Mouse (Mus musculus): ENCODE results near the gene Gjb1. TPM values are rescaled to one million over a fixed set of nuclear protein-coding genes. Genes with fewer than 3 reads are reported as not detected.
"Not testable (repeated sequence)": the region's sequence is repeated elsewhere in the genome, so short reads cannot be mapped to it uniquely, and the experiment has no call there.

The Gjb1 gene
- 0.21 and 0.91 TPM in 2 replicates for polyA plus RNA-seq (2015; fragmentation: Nextera tagmentation; extraction: Ambion mirVana)

DNA sequence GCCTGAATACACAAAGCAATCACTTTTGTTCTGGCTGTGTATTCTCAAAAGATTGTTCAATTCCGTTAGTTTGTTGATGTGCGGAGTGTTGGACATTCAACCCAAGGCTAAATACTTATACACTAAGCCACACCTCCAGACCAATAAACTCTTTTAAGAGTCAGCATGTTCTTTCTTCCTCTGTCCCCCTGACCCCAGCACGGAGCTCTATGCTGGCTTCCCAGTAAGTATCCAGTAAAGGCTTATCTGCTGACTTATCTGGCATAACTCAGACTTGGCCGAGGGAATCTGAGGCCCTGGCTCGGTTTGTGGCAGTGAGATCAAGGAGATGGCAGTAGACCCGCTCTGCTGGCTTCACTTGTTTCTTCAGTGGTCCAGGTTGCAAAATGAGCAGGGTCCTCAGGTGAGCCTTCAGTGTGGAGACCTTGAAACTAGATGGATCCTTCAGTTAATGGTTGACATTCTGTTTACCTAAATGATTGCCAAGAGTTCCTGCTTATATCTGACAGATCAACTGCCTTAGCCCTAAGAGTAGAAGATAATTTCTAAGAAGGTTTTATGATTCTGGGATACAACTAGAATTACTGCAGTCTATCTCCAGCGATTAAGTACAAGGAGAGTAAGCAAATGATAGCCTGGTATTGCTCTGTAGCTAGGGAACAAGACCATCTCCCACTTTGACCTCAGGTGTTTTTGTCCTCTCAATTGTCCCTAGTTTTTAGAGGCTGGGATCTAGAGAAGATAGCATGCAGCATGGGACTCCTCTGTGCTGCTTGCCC is at the start of gene Gjb1:
Gene Gjb1 (plus strand): TSS at position 189 of the 779 bp plus-strand sequence.
- no peak within 1 kb of the TSS for H3K4me3 ChIP-seq
- H3K9me3 ChIP-seq (replicated peaks): no peaks in the 10 kb centered on the region
- ATAC-seq (replicated peaks; ENCODE audit: insufficient number of reproducible peaks, insufficient read depth, low FRiP score, low read depth): no peak
- no peaks in the 10 kb centered on the region; the same call in 1 of the 2 replicates for H3K4me1 ChIP-seq (replicated peaks)
- H3K9ac ChIP-seq: no peak within 1 kb of the TSS
- WGBS: 60% methylated on average over 7 of the region's 7 CpGs
- no peak within 1 kb of the TSS for H3K4me2 ChIP-seq
- H3K36me3 ChIP-seq: no peaks in the 10 kb centered on the region
- H3K27me3 ChIP-seq: no peaks in the 10 kb centered on the region
- H3K27ac ChIP-seq: no peak within 1 kb of the TSS

DNA sequence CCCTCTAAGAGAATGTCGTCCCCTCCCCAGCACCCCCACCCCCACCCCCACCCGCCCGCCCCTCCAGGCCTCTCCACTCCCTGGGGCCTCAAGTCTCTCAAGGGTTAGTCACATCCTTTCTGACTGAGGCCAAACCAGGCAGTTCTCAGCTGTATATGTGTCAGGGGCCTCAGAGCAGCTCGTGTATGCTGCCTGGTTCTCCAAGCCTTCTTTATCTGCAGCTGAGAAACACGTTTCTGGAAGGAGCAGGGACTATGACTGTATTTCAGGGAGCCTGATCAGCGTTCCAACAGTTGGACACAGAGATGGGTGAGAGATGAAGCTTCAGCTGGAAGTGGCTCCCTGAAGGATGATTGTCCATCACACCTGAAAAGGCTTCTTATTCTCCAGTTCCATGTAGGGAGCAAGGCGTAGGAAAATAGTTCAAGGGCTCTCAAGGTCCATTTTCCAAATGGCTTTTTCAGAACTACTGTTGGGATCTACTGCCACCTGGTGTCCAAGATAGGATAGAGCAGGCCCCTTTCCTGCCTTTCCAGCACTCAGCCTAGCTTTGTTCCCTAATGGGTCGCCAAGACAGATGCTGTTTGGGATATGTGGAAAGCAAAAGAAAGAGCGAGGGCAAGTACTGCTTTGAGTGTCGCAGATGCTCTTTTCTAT is 46.7 kb upstream of the Gjb1 start:
- no peaks in the 10 kb centered on the region for H3K27me3 ChIP-seq
- H3K4me2 ChIP-seq: 0 out of 2 replicates have a peak overlapping the region, but pooled peaks have one; percentile 15
- no peak overlapping the region for H3K9ac ChIP-seq
- no peak overlapping the region for H3K4me3 ChIP-seq
- H3K27ac ChIP-seq: peak overlapping the region; percentile 58
- ATAC-seq (replicated peaks; ENCODE audit: insufficient number of reproducible peaks, insufficient read depth, low FRiP score, low read depth): no peak
- H3K4me1 ChIP-seq (replicated peaks): peaks cover 2% of the 10 kb centered on the region; the same call in 1 of the 2 replicates
- no peaks in the 10 kb centered on the region for H3K36me3 ChIP-seq
- no peaks in the 10 kb centered on the region for H3K9me3 ChIP-seq (replicated peaks)
- 19% methylated on average over 10 of the region's 10 CpGs for WGBS

DNA sequence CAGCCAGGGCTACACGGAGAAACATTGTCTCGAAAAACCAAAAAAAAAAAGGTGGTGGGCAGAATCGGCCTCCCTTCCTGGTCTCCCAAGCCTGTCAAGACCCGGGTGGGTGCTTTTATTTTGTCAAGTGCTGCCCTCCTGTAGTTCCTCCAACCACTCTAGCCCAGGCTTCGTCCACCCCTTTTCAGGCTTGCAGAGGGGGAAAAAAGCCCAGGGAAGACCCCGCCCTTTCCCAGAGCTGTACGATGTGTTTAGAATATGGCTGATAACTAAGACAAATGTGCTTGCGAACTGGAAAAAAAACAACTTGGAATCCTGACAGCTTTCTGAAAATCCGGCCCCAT is 44.2 kb upstream of the Gjb1 start:
- WGBS: 32% methylated on average over 9 of the region's 9 CpGs
- H3K27ac ChIP-seq: peak overlapping the region; percentile 89
- peaks cover 2% of the 10 kb centered on the region; the same call in 1 of the 2 replicates for H3K4me1 ChIP-seq (replicated peaks)
- H3K9ac ChIP-seq: peak overlapping the region; percentile 31; the same call in 1 of the 2 replicates
- peak overlapping the region; percentile 39 for H3K4me3 ChIP-seq
- peak overlapping the region; percentile 56 for H3K4me2 ChIP-seq
- ATAC-seq (replicated peaks; ENCODE audit: insufficient number of reproducible peaks, insufficient read depth, low FRiP score, low read depth): peak; percentile 5; the same call in 1 of the 2 replicates
- no peaks in the 10 kb centered on the region for H3K9me3 ChIP-seq (replicated peaks)
- no peaks in the 10 kb centered on the region for H3K36me3 ChIP-seq
- H3K27me3 ChIP-seq: no peaks in the 10 kb centered on the region

DNA sequence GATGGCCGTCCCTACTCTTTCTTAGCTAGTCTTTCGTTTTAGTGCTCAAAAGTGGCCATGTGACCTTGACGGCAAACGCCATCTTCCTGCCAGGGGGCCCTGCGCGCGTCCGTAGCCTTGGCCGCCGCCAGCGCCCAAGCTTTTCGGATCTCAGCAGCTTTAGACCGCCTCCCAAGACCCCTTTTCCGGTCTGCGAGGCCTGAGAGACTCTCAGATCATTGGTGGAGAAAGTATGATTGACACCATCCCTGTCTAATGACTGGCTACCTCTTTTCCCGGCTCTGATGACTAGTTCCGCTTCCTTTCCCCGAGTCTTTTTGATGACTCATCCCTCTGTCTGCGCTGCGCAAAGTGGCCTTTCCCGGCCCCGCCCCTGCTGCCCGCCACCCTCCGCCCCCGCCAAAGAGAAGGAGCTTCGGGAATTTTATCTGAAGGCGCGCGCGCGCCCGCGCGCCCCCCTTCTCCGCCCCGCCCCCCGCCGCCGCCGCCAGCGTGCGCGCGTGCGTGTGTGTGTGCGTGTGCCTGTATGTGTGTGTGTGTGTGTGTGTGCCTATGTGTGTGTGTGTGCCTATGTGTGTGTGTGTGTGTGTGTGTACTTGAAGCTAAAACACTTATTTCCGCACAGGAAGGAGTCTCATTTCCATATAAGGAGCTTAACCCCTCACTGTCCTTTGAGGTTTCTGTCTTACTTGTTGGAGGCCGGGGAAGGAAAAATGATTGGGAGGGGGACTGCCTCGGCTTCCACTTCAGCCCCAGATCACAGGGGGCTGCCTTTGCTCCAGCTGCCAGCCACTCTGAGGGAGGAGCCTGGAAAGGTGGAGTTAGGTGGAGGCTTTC is 43.6 kb upstream of the Gjb1 start:
- peak; percentile 94 for ATAC-seq (replicated peaks; ENCODE audit: insufficient number of reproducible peaks, insufficient read depth, low FRiP score, low read depth)
- Histone ChIP-seq H3K9ac (peak overlapping the region; percentile 57), H3K4me2 (peak overlapping the region; percentile 68), H3K36me3 (no peaks in the 10 kb centered on the region), H3K27ac (peak overlapping the region; percentile 89), H3K4me1 (replicated peaks) (peaks cover 2% of the 10 kb centered on the region; the same call in 1 of the 2 replicates), H3K27me3 (no peaks in the 10 kb centered on the region), H3K9me3 (replicated peaks) (no peaks in the 10 kb centered on the region), H3K4me3 (peak overlapping the region; percentile 46)
- WGBS: 14% methylated on average over 45 of the region's 49 CpGs

DNA sequence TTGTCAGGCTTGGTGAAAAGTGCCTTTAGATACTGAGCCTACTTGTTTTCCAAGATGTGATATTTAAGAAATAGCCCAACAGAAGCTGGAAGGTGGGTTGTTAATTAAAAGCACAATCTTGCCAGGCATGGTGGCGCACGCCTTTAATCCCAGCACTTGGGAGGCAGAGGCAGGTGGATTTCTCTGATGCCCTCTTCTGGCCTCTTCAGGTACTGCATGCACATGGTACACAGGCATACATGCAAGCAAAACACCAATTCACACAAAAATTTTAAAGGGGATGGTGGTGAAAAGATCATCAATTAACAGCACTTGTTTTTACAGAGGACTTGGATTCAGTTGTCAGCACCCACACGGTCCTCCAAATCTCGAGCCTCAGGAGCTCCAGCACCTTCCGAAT is 41.6 kb upstream of the Gjb1 start:
- ATAC-seq (replicated peaks; ENCODE audit: insufficient number of reproducible peaks, insufficient read depth, low FRiP score, low read depth): no peak
- Histone ChIP-seq H3K9me3 (replicated peaks) (no peaks in the 10 kb centered on the region), H3K27me3 (no peaks in the 10 kb centered on the region), H3K36me3 (no peaks in the 10 kb centered on the region), H3K4me3 (no peak overlapping the region), H3K4me2 (no peak overlapping the region), H3K27ac (no peak overlapping the region), H3K9ac (no peak overlapping the region), H3K4me1 (replicated peaks) (no peaks in the 10 kb centered on the region; the same call in 1 of the 2 replicates)
- 79% methylated on average over 5 of the region's 5 CpGs for WGBS

DNA sequence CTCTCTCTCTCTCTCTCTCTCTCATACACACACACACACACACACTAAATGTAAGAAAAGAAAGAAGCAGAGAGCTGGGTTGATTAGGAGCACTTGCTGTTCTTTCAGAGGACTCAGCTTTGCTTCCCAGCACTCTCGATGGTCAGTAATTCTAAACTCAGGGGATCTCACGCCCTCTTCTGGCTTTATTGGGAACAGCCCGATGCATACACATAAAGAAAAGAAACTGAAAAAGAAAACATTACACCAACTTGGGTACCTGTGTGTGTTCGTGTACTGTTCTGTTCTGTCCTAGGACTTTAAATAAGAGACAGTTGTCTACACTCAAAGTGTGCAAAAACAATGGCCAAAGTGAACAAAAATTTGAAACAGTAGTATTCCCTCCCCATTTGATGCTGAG is 37.5 kb upstream of the Gjb1 start:
- 47% methylated on average over 4 of the region's 4 CpGs for WGBS
- no peak for ATAC-seq (replicated peaks; ENCODE audit: insufficient number of reproducible peaks, insufficient read depth, low FRiP score, low read depth)
- Histone ChIP-seq H3K4me3 (no peak overlapping the region), H3K9me3 (replicated peaks) (no peaks in the 10 kb centered on the region), H3K27me3 (no peaks in the 10 kb centered on the region), H3K9ac (no peak overlapping the region), H3K4me1 (replicated peaks) (no peaks in the 10 kb centered on the region), H3K27ac (no peak overlapping the region), H3K36me3 (no peaks in the 10 kb centered on the region), H3K4me2 (no peak overlapping the region)

DNA sequence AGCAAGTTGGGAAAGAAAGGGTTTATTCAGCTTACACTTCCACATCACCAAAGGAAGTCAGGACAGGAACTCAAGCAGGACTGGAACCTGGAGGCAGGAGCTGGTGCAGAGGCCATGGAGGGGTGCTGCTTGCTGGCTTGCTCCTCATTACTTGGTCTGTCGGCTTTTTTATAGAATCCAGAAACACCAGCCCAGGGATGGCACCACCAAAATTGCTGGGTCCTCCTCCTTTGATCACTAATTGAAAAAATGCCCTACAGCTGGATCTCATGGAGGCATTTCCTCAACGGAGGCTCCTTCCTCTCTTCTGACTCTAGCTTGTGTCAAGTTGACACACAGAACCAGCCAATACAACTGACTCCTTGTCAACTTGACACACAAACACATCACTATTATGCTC is 33.3 kb upstream of the Gjb1 start:
- H3K9me3 ChIP-seq (replicated peaks); H3K27me3 ChIP-seq; H3K4me2 ChIP-seq; H3K36me3 ChIP-seq; H3K4me3 ChIP-seq; H3K4me1 ChIP-seq (replicated peaks); H3K9ac ChIP-seq; ATAC-seq (replicated peaks; ENCODE audit: insufficient number of reproducible peaks, insufficient read depth, low FRiP score, low read depth); H3K27ac ChIP-seq: not testable (repeated sequence)
- 58% methylated on average over 2 of the region's 2 CpGs for WGBS

DNA sequence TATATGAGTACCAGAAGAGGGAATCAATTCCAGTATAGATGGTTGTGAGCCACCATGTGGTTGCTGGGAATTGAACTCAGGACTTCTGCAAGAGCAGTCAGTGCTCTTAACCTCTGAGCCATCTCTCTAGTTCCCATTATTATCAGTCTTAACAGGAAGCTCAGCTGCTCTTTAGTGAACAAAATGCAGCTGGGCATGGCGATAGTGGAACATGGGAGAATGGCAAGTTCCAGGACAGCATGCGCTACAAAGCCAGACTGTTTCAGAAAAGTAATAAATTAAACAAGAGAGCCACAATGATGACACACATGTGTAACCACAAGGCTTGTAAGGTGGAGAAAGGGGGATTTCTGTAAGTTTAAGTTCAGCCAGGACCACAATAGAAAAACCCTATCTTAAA is 30.7 kb upstream of the Gjb1 start:
- Histone ChIP-seq H3K4me2 (no peak overlapping the region), H3K9me3 (replicated peaks) (no peaks in the 10 kb centered on the region), H3K36me3 (no peaks in the 10 kb centered on the region), H3K9ac (no peak overlapping the region), H3K4me1 (replicated peaks) (no peaks in the 10 kb centered on the region), H3K27ac (no peak overlapping the region), H3K4me3 (no peak overlapping the region), H3K27me3 (no peaks in the 10 kb centered on the region)
- ATAC-seq (replicated peaks; ENCODE audit: insufficient number of reproducible peaks, insufficient read depth, low FRiP score, low read depth): no peak
- WGBS: 80% methylated on average over 2 of the region's 2 CpGs

DNA sequence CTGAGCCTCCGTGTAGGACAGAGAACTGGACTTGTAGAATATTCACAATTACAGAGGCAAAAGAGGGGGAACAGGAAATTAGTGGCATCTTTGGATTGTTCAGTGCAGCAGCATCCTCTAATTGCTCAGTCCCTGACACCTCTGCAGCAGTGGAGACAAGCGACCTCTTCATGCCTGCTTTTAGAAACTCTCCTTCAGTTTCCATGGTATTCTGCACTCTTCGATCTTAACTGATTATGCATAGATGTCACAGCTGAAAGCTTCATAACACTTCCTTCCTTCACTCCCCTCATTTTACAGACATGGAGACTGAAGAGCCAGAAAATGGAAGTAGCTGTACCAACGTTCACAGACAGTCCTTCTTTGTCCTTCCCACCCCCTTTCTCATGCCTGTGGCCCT is 29.7 kb upstream of the Gjb1 start:
- 0 out of 2 replicates have a peak, but pooled peaks cover 2% of the 10 kb centered on the region for H3K4me1 ChIP-seq (replicated peaks)
- no peak overlapping the region for H3K4me2 ChIP-seq
- no peak overlapping the region for H3K27ac ChIP-seq
- no peaks in the 10 kb centered on the region for H3K36me3 ChIP-seq
- H3K4me3 ChIP-seq: no peak overlapping the region
- H3K9me3 ChIP-seq (replicated peaks): no peaks in the 10 kb centered on the region
- WGBS: 45% methylated on average over 4 of the region's 4 CpGs
- ATAC-seq (replicated peaks; ENCODE audit: insufficient number of reproducible peaks, insufficient read depth, low FRiP score, low read depth): no peak
- no peaks in the 10 kb centered on the region for H3K27me3 ChIP-seq
- H3K9ac ChIP-seq: no peak overlapping the region

DNA sequence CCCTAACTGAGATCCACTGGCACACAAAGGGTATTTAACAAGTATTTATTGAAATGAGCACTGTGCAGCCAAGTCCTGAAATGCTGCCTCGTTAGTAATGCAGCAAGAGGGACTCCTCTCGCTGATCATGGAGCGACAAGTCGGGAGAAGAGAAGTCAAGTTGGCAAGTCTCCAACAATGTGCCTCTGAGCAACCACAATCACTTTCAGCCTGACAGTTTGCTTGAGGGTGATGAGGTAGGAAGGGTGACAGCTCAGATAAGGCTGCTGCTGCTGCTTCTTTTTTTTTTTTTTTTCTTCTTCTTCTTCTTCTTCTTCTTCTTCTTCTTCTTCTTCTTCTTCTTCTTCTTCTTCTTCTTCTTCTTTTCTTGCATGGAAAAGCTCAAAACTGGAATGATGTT is 25.0 kb upstream of the Gjb1 start:
- H3K9ac ChIP-seq: no peak overlapping the region
- H3K36me3 ChIP-seq: no peaks in the 10 kb centered on the region
- H3K4me1 ChIP-seq (replicated peaks): 0 out of 2 replicates have a peak, but pooled peaks cover 2% of the 10 kb centered on the region
- no peaks in the 10 kb centered on the region for H3K27me3 ChIP-seq
- H3K4me3 ChIP-seq: no peak overlapping the region
- no peak for ATAC-seq (replicated peaks; ENCODE audit: insufficient number of reproducible peaks, insufficient read depth, low FRiP score, low read depth)
- no peak overlapping the region for H3K4me2 ChIP-seq
- no peak overlapping the region for H3K27ac ChIP-seq
- 20% methylated on average over 4 of the region's 4 CpGs for WGBS
- H3K9me3 ChIP-seq (replicated peaks): no peaks in the 10 kb centered on the region

DNA sequence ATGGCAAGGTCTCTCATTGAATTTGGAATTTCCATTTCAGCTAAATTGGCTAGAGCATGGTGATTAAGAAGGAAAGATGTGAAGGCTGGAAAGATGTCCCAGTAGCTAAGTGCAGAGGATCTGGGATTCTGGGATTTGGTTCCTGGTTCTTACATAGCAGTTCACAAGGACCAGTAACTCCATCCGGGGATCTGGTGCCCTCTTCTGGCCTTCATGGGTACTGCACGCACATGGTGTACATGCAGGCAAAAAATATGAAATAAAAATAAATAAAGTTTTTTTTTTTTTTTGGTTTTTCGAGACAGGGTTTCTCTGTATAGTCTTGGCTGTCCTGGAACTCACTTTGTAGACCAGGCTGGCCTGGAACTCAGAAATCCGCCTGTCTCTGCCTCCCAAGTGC is 17.3 kb upstream of the Gjb1 start:
- not testable (repeated sequence) for H3K9ac ChIP-seq; H3K4me1 ChIP-seq (replicated peaks); ATAC-seq (replicated peaks; ENCODE audit: insufficient number of reproducible peaks, insufficient read depth, low FRiP score, low read depth); H3K9me3 ChIP-seq (replicated peaks); H3K4me2 ChIP-seq; H3K4me3 ChIP-seq; H3K36me3 ChIP-seq; H3K27me3 ChIP-seq; H3K27ac ChIP-seq
- WGBS: 63% methylated on average over 4 of the region's 4 CpGs

Data from heart, embryonic 15.5 days (tissue).